Mouse (Mus musculus): ENCODE measurements around the gene Kcnip1. TPM values are rescaled to one million over a fixed set of nuclear protein-coding genes. Genes with fewer than 3 reads are reported as not detected.

The Kcnip1 gene
- total RNA-seq, 1 experiment from 2014 or later, result 5.1 TPM

GRCm38 (mm10) chr11:33902377-33902776 is 90.6 kb downstream of the Kcnip1 start:
- DNase-seq, result no peak

- no peak for DNase-seq
Measured at GRCm38 (mm10) chr11:33901783-33902182, 91.2 kb downstream of the Kcnip1 start.

- DNase-seq, result no peak
Measured at GRCm38 (mm10) chr11:33891084-33891483, 101.9 kb downstream of the Kcnip1 start.

- no peak for DNase-seq
Measured at GRCm38 (mm10) chr11:33890382-33890781, 102.6 kb downstream of the Kcnip1 start.

GRCm38 (mm10) chr11:33887660-33888059 is 105.3 kb downstream of the Kcnip1 start:
- no peak for DNase-seq

GRCm38 (mm10) chr11:33885981-33886380 is 107.0 kb downstream of the Kcnip1 start:
- DNase-seq, result no peak

- DNase-seq, result no peak
Measured at GRCm38 (mm10) chr11:33882731-33883328, 110.1 kb downstream of the Kcnip1 start.

- DNase-seq, result no peak
Measured at GRCm38 (mm10) chr11:33874925-33875324, 118.0 kb downstream of the Kcnip1 start.

GRCm38 (mm10) chr11:33873071-33873781 is 119.7 kb downstream of the Kcnip1 start:
- DNase-seq, result peak; percentile 75

GRCm38 (mm10) chr11:33872716-33873048 is 120.3 kb downstream of the Kcnip1 start:
- no peak for DNase-seq

GRCm38 (mm10) chr11:33871998-33872715 is 120.8 kb downstream of the Kcnip1 start:
- DNase-seq, result peak; percentile 24

GRCm38 (mm10) chr11:33870246-33870645 is 122.7 kb downstream of the Kcnip1 start:
- no peak for DNase-seq

- no peak for DNase-seq
Measured at GRCm38 (mm10) chr11:33869559-33869958, 123.4 kb downstream of the Kcnip1 start.

GRCm38 (mm10) chr11:33866775-33867174 is 126.2 kb downstream of the Kcnip1 start:
- DNase-seq, result no peak

GRCm38 (mm10) chr11:33864245-33864644 is 128.7 kb downstream of the Kcnip1 start:
- no peak for DNase-seq

- DNase-seq, result no peak
Measured at GRCm38 (mm10) chr11:33861823-33862222, 131.1 kb downstream of the Kcnip1 start.

GRCm38 (mm10) chr11:33860905-33861582 is 131.9 kb downstream of the Kcnip1 start:
- DNase-seq, result no peak

GRCm38 (mm10) chr11:33849614-33850013 is 143.3 kb downstream of the Kcnip1 start:
- peak; percentile 14 for DNase-seq

- no peak for DNase-seq
Measured at GRCm38 (mm10) chr11:33848685-33849084, 144.3 kb downstream of the Kcnip1 start.

- no peak for DNase-seq
Measured at GRCm38 (mm10) chr11:33845931-33846330, 147.0 kb downstream of the Kcnip1 start.

- peak; percentile 42 for DNase-seq
Measured at GRCm38 (mm10) chr11:33843294-33843864, 149.6 kb downstream of the Kcnip1 start.

GRCm38 (mm10) chr11:33839049-33839448 is 153.9 kb downstream of the Kcnip1 start:
- no peak for DNase-seq

Measured in adrenal gland, postnatal 14 days (tissue).